Mouse (Mus musculus): ENCODE results near the gene Amdhd2.

The Amdhd2 gene

GRCm38 (mm10) chr17:24197032-24197824, 33.7 kb upstream of the Amdhd2 start:
- DNase-seq (ENCODE audit: low spot score), result no peak

GRCm38 (mm10) chr17:24195349-24195748, 31.8 kb upstream of the Amdhd2 start:
- DNase-seq (ENCODE audit: low spot score), result no peak

GRCm38 (mm10) chr17:24193769-24194168, 30.2 kb upstream of the Amdhd2 start:
- no peak for DNase-seq (ENCODE audit: low spot score)

- no peak for DNase-seq (ENCODE audit: low spot score)
Measured at GRCm38 (mm10) chr17:24193268-24193667, 29.7 kb upstream of the Amdhd2 start.

GRCm38 (mm10) chr17:24192848-24193247, 29.3 kb upstream of the Amdhd2 start:
- no peak for DNase-seq (ENCODE audit: low spot score)

GRCm38 (mm10) chr17:24191481-24191880, 27.9 kb upstream of the Amdhd2 start:
- DNase-seq (ENCODE audit: low spot score), result no peak

- no peak for DNase-seq (ENCODE audit: low spot score)
Measured at GRCm38 (mm10) chr17:24190934-24191333, 27.4 kb upstream of the Amdhd2 start.

GRCm38 (mm10) chr17:24174259-24174658, 10.7 kb upstream of the Amdhd2 start:
- DNase-seq (ENCODE audit: low spot score), result no peak

- peak; percentile 82 for DNase-seq (ENCODE audit: low spot score)
Measured at GRCm38 (mm10) chr17:24173423-24173822, 9.9 kb upstream of the Amdhd2 start.

- no peak for DNase-seq (ENCODE audit: low spot score)
Measured at GRCm38 (mm10) chr17:24171738-24172137, 8.2 kb upstream of the Amdhd2 start.

- no peak for DNase-seq (ENCODE audit: low spot score)
Measured at GRCm38 (mm10) chr17:24170729-24171128, 7.2 kb upstream of the Amdhd2 start.

- no peak for DNase-seq (ENCODE audit: low spot score)
Measured at GRCm38 (mm10) chr17:24170125-24170524, 6.6 kb upstream of the Amdhd2 start.

- peak; percentile 94 for DNase-seq (ENCODE audit: low spot score)
Measured at GRCm38 (mm10) chr17:24169317-24170065, 5.9 kb upstream of the Amdhd2 start, which contains the start of gene Atp6v0c. TSS of gene Atp6v0c (minus strand) at chr17:24169702.

- DNase-seq (ENCODE audit: low spot score), result peak; percentile 74
Measured at GRCm38 (mm10) chr17:24168590-24169277, 5.2 kb upstream of the Amdhd2 start.

- DNase-seq (ENCODE audit: low spot score), result no peak
Measured at GRCm38 (mm10) chr17:24167891-24168505, 4.4 kb upstream of the Amdhd2 start.

- no peak for DNase-seq (ENCODE audit: low spot score)
Measured at GRCm38 (mm10) chr17:24167120-24167519, 3.6 kb upstream of the Amdhd2 start.

- DNase-seq (ENCODE audit: low spot score), result no peak
Measured at GRCm38 (mm10) chr17:24164566-24165259, 1.1 kb upstream of the Amdhd2 start.

GRCm38 (mm10) chr17:24162584-24163175, 886 bp downstream of the Amdhd2 start:
- DNase-seq (ENCODE audit: low spot score), result no peak

- no peak for DNase-seq (ENCODE audit: low spot score)
Measured at GRCm38 (mm10) chr17:24161466-24161865, 2.1 kb downstream of the Amdhd2 start.

- DNase-seq (ENCODE audit: low spot score), result no peak
Measured at GRCm38 (mm10) chr17:24157526-24157925, 6.0 kb downstream of the Amdhd2 start.

- DNase-seq (ENCODE audit: low spot score), result no peak
Measured at GRCm38 (mm10) chr17:24157121-24157520, 6.4 kb downstream of the Amdhd2 start.

All from c-Kit-positive CD71-positive TER-119-positive erythroid progenitor cells, embryonic 14.5 days (primary cell).